Mouse (Mus musculus): ENCODE measurements around the gene Pom121l2.

- TF ChIP-seq POLR2A (IDR thresholded peaks at IDR 0.05; ENCODE audit: extremely low read depth, insufficient read depth, low read length) = no peak
- TF ChIP-seq CTCF (IDR thresholded peaks at IDR 0.05; ENCODE audit: extremely low read depth, insufficient read depth, low read length) = no peak
Observed at GRCm38 (mm10) chr13:22029928-22030327, 48.9 kb downstream of the Pom121l2 start.
